Mouse (Mus musculus) MEL-GATA-1-ER (cell line): ENCODE data around the gene Lyrm1.

Source experiments
- DNase-seq: peaks from one replicate; pipeline ENCODE4 v3.0.0-alpha.2; 2012; ENCODE audit warnings: low read depth; ENCODE audit errors: extremely low read depth

Gene Lyrm1

DNA sequence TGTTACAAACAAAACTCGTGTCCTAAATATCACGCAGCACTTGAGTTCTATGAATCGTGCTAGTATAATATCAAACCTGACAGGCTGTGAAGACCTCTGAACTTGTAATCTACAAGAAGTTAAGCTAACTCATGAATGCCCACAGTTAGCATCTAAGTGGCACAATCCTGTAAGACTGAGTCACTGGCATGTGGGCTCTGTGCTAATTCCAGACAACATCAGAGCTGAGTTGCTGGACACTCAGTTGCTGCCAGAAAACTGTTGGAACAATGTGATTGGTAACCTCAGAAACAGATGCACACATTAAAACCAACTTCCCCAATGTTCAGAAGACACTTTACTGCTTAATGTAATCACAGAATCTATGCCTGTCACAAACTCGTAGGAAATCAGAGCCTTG is 7.8 kb upstream of the Lyrm1 start:
- DNase-seq, result no peak

DNA sequence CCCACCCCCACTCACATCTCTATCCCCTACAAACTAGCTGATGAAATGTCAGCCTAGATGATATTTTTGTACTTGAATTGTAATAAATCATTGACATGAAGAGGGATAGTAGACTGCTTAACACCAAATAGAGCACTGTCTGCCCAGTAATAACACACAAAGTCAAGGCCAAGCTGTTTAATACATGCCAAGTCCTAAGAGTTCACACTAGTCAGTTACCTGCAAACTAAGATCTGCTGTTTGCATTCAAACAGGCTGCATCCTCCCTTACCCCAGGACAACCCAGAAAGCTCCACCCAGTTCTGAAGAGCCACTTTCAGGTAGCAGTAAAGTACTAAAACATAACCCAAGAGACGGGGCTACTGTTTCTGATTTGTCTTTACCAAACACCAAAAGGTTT is 3.5 kb upstream of the Lyrm1 start:
- DNase-seq, result no peak

DNA sequence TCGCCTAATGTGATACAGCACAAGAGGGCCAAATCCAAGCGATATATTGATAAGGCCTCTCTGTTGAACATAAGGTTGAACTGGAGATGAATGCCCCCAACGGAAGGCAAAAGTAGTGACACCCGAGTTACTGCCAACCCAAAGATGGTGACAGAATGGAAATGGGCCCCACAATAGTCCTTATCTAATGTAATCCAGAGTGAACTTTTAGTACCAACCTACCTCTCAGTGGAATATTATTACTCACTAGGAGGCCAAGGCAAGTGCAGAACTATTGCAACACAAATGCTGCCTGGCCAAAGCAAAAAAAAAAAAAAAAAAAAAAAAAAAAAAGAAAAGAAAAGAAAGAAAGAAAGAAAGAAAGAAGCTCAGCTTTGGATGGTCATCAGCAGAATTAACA is 2.9 kb upstream of the Lyrm1 start:
- DNase-seq, result no peak

DNA sequence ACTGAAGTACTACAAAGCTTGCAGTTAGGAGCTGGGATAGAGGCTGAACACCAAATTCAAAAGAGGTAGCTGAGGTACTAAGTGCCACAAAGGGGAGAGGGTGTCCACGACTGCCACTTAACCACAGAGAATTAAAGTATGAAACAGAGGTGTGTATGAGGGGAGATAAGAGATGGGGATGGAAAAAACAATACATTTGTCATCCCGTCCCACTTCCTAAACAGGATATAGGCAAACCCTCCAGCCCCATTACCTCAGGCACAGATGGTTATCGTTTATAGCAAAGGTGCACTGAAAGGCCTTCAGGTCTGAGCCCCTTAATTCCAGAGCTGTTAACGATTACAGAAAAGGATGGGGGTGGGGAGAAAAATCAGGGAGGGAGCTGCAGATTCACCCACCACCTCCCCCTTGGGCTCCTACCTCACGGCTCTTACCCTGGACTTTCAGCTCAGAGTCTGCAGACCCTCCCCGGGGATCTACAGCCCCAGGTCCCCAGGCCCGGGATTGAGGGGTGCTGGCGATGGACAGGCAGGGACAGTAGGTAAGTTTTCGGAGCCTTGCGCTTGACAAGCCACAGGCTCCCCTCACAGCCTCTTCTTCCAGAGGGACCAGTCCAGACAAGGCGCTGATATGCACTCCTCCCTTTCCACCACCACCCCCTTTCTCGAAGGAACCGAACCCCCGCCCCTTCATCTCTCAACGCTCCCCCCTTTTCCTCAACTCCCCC is 680 bp upstream of the Lyrm1 start:
- DNase-seq, result peak; percentile 28

- no peak for DNase-seq
Measured at GRCm38 (mm10) chr7:119897521-119898109, 2.0 kb downstream of the Lyrm1 start.

DNA sequence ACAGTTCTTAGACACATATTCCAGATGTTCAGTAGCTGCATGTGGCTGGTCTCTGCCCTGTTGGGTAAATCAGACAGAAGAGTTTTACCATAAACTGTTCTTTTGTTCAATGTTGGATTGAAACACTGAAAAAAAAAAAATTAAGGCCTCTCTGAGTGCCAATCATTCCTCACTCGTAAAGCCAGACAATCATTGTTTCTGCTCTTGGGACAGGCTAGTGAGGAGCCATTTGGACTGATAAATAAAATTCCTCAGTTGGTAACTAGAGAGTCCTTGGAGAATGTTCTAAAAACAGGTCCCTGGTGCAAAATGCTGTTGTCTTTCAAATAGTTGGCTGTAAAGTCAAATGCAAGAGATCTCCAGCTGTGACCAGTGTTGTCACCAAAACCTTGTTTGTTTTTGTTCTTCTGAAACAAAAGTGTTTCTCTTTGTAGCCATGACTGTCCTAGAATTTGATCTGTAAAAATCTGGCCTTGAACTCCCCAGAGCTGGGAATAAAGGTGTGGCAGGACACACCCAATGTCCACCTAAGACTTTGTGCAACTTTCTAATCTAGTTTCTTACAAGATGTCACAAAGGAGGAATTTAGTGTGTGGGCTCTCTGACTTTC is 2.7 kb downstream of the Lyrm1 start:
- DNase-seq, result no peak

DNA sequence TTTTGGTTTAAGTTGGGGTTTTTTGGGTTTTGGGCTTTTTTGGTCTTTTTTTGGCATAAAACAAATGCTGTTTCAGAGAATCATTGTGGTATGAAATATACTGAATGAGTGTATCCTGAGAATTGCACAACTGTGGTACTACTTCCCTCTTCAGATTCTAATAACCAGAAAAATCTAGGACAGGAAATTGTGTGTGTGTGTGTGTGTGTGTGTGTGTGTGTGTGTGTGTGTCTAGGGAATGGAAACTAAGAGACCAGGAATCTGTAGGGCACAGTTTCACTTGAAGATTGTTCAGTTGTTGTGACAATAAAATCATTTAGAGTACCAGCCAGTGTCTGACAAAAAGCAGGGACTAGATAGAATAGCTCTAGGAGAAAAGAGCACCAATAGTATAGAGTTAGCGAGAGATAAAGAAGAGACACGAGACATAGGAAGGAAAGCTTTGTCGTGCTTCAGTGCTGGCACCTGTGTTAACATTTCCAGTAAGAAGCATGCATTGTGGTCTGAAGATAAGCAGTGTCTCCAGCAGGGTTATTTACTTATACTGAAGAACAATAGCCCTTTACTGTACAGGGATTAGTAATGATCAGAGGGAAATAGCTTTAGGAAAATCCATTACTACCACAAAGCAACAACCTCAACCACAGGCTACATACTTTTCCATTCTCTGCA is 3.9 kb downstream of the Lyrm1 start:
- peak; percentile 7 for DNase-seq

DNA sequence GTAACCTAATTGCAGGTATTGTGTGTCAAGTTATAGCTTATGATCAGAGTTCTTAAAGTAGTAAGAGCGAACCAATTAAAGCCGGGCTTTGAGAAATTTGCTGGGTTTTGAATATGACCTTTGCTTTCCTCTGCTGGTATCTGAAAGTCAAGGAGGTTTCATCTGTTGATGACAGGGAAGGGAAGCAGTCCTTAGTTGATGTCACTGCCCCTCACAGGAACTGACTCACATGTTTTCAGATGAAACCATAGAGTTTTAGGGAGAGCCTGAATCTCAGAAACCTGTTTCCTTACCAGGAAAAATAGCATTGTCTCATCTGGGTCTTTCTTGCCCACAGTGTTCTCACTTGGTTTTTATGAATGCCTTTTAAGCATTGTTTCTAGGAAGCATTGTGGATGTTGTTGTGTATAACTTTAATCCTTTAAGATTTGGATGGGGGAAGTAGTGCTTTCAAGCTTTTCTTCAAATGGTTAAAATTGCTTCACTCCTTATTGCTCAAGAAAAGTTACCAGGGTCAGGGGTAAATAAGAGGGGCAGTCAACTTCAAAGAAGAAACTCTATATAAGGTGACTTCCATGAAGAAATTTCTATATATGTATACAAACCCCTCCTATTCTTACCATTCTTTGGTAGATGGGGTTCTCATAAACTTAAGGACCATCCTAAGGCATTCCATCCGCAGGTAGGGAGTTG is 11.0 kb downstream of the Lyrm1 start:
- no peak for DNase-seq

DNA sequence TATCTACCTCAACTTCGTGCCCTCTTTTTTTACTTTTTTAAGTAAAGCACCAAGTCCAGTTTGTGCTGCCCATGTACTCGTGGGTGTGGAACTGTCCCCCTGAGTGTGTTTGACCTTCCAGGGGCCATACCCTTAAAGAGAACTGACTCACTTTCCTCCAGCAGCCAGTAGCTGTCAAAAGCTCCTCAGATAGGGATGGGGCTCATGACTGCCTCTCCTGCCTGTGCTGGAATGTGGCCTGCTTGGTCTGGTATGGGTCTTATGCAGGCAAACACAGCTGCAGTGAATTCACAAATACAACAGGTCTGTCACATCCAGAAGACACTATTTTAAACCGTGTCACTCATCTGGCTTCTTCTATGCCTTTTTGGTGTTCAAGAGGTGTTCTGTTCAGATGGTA is 16.1 kb downstream of the Lyrm1 start:
- no peak for DNase-seq

DNA sequence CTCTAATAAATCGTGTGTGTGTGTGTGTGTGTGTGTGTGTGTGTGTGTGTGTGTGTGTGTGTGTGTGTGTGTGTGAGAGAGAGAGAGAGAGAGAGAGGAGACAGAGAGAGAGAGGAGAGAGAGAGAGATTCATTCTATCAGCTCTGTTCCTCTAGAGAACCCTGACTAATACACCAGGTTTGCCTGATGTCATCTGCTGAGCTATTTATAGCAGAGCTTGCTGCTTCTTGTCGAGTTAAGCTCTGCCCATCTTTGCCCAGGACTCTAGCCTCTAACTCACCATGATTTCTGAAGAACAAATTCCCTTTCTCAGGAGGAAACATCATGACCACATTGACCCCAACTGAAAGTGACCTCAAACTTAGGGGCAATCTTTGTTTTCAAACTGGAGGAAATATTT is 24.8 kb downstream of the Lyrm1 start:
- no peak for DNase-seq

DNA sequence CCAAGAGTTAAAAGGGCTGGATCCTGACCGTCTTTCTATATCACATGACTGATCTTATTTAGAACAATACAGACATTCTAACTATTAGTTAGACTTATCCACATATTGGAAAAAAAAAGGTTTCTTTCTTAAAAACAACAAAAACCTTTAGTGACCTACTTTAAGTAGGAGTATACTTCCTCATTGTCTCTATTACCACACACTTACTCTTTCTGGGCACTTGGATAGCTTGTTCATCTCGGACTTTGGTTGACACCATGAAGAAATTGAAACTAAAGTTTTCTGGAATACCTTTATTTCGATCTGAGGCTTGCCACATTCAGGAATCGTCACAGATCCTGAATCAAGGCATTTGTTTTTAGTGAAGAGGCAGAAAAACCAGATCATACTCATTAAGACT is 25.4 kb downstream of the Lyrm1 start:
- no peak for DNase-seq

GRCm38 (mm10) chr7:119928783-119929440 is 33.3 kb downstream of the Lyrm1 start:
- no peak for DNase-seq

GRCm38 (mm10) chr7:119936321-119936720 is 40.7 kb downstream of the Lyrm1 start:
- DNase-seq, result no peak

DNA sequence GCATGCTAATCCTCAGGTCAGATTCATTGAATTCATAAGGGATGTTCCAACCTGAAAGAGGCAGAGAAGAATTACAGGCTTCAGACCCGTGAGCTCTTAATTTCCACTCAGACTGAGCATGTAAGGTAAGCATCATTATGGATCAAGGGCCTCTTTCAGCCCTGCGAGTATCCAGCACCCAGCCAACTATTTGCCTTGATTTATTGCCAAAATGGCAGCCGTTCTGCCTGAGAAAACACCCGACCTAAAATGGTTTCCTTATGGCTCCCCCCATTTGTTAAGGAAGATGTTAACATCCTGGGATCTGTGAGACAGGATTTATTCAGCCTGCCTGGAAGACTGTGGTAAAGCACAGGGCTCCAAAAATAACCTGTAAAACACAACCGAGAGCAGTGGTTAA is 41.4 kb downstream of the Lyrm1 start:
- no peak for DNase-seq

DNA sequence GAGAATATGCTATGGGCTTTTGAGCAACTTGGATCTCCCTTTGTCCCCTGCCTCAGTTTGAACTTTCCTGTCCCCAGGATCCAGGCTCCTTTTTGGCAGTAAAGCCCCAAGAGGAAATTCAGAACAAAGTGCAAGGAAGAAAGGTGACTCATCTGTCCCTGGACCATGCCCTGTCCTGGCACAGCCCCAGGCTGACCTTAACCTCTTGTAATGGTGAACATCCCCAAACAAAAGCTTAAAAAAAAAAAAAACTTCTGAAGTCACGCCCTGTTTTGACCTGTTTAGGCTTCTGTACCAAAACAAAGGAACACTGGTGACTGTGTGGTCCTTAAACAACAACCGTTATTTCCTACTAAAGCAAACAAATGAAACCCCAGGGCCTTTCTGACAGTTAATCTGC is 45.9 kb downstream of the Lyrm1 start:
- DNase-seq, result no peak

GRCm38 (mm10) chr7:119954047-119954446 is 58.4 kb downstream of the Lyrm1 start:
- no peak for DNase-seq

DNA sequence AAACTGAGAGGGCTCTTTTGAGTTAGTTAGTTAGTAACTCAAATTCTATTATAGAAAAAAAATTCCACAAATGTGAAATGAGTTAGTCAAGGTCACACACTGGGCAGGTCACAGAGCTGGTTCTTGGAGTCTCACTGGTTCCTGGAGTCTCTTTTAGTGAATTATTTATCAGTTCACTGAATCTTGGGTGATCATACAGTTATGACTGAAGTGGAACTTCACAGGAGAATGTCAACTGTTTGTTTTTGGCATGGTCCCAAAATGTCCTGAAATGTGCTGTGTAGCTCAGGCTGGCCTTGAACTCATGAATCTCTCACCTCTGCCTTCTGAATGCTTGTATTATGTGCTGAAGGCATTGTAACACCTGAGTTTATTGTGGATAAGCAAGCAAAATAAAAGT is 61.8 kb downstream of the Lyrm1 start:
- no peak for DNase-seq

DNA sequence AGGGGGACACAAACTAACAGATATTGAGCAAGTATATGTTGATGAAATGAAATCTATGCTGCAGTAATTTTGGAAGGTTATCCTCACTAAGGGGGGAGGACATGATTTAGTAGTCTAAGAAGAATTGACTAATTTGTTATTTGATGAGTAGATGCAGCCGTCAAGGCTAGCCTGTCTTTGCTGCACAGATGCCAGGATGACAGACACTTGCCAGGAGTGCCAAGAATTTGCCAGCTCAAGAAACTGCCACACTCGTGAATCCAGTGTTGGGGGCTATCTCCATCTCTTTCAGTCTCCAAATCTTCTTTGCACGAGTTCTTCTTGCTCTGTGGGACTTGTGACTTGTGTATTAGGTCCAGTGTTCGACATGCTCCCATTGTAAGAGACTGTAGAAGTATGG is 63.4 kb downstream of the Lyrm1 start:
- DNase-seq, result no peak

- DNase-seq, result no peak
Measured at GRCm38 (mm10) chr7:119959491-119959890, 63.8 kb downstream of the Lyrm1 start.

DNA sequence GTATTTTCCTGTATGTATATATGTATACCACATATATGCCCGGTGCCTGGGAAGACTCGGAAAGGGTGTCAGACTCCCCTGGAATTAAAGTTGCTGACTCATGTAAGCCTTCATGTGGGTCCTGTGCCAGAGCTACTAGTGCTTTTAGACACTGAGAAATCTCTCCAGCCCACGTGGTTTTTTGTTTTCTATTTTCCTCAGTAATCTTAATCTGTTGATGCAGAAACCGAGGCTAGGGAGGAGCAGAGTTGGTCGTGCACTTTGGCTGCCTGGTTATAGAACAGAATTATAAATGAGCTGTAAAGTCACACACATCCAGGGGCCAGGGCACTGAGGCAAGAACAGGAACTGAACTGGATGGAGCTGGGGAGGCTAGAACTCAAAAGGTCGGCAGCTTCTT is 64.3 kb downstream of the Lyrm1 start:
- DNase-seq, result no peak

DNA sequence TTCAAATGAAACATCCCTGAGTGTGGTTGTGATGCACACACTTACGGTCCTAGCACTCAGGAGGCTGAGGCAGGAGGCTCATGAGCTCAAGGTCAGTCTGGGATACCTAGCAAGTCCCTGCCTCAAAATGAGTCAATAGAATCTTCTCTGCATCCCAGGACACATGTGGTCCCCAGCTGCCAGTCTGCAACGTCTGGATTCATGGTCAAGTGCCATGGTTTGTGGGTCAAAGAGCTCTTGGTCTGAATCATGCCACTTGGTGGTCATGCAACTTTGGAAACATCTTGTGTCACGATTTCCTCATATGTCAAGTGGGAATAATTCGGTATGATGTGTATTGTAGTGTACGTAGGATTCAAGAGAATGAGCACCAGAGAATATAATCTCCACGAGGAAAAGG is 64.9 kb downstream of the Lyrm1 start:
- DNase-seq, result no peak
